Mouse (Mus musculus) G1E (cell line): Measurements from ENCODE around the gene Thap11.

Experiments used
- CTCF ChIP-seq: IDR thresholded peaks from 2 replicates; pipeline ENCODE4 v1.5.1; 2012; ENCODE audit warnings: low read depth, low read length, inconsistent platforms, mixed read lengths
- GATA1 ChIP-seq: IDR thresholded peaks from 2 replicates; pipeline ENCODE4 v1.6.1; 2012; ENCODE audit warnings: borderline replicate concordance, low read length, inconsistent platforms, mixed read lengths
- GATA2 ChIP-seq: IDR thresholded peaks from 2 replicates; pipeline ENCODE4 v1.6.1; 2012; ENCODE audit warnings: low read depth, low read length, inconsistent platforms, borderline replicate concordance
- TAL1 ChIP-seq: conservative IDR thresholded peaks from 2 replicates; pipeline ENCODE4 v1.6.1; 2012; ENCODE audit warnings: low read depth, low read length, inconsistent platforms, mixed read lengths

- TF ChIP-seq CTCF (no peak), TAL1 (no peak), GATA1 (no peak), GATA2 (no peak)
These were observed 44.6 kb upstream of the Thap11 start for GRCm38 (mm10) chr8:105810245-105810786.
